Mouse (Mus musculus): Measurements from ENCODE around the gene Det1. TPM values are rescaled to one million over a fixed set of nuclear protein-coding genes. Genes with fewer than 3 reads are reported as not detected.

Gene Det1
- polyA plus RNA-seq, 1 experiment, result 1.0 TPM

DNA sequence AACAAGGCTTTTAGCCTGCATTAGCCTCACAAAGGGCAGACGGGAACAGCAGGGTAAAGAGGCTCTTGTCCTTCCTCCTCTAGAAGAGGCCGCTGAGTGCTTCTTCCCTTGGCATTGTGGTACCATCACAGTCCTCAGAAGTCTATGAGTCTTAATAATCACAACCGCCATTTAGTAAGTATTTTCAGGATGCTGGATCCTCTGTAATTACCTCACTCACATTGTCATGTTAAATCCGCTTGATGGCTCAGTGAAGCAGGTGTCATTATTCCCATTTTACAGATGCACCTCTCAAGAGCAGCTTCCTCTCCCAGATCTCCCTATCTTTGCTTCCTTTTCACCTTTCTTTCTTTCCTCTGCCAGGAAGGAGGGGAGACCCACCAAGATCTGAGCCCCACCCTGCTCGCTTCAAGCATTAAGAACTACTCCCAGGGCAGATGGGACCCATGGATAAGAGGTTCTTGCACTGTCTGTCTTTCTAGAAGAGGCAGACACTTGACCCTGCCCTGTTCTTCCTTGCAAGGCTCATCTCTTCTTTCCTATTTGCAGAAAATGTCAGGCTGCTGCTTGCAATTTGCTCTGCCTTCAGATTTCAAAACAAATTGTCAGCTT lies 8.1 kb upstream of the Det1 start:
- Histone ChIP-seq H3K36me3 (replicated peaks; ENCODE audit: low read length) (no peaks in the 10 kb centered on the region), H3K27me3 (replicated peaks) (peaks cover 5% of the 10 kb centered on the region), H3K9me3 (no peaks in the 10 kb centered on the region), H3K4me1 (peaks cover 42% of the 10 kb centered on the region), H3K4me3 (replicated peaks) (no peak overlapping the region)
- no peak for TF ChIP-seq FLI1 (IDR thresholded peaks at IDR 0.05; ENCODE audit: low read length)
- TF ChIP-seq GATA1 (IDR thresholded peaks at IDR 0.05; ENCODE audit: borderline replicate concordance, low read length), result no peak

DNA sequence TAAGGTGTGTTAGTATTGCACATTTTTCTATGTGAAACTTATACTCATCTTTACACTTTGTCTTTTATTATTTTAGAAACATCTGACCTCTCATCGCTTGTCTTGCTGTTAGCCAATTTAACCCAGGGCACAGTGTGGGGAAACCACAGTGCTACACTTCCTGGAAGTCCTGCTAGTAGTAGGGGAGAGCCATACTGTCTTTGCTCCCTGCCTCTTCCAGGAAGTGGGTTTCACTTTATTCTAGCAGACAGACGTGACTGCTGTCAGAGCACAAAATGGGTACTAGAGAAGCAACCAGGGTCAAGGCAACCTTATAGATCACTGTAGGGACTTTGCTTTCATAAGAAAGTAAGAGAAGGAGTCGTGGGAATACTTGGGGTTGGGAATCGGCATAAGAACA lies 7.0 kb upstream of the Det1 start:
- no peak for TF ChIP-seq GATA1 (IDR thresholded peaks at IDR 0.05; ENCODE audit: borderline replicate concordance, low read length)
- no peak for TF ChIP-seq FLI1 (IDR thresholded peaks at IDR 0.05; ENCODE audit: low read length)
- Histone ChIP-seq H3K27me3 (replicated peaks) (peaks cover 2% of the 10 kb centered on the region), H3K9me3 (no peaks in the 10 kb centered on the region), H3K4me1 (peaks cover 48% of the 10 kb centered on the region), H3K36me3 (replicated peaks; ENCODE audit: low read length) (no peaks in the 10 kb centered on the region), H3K4me3 (replicated peaks) (no peak overlapping the region)

DNA sequence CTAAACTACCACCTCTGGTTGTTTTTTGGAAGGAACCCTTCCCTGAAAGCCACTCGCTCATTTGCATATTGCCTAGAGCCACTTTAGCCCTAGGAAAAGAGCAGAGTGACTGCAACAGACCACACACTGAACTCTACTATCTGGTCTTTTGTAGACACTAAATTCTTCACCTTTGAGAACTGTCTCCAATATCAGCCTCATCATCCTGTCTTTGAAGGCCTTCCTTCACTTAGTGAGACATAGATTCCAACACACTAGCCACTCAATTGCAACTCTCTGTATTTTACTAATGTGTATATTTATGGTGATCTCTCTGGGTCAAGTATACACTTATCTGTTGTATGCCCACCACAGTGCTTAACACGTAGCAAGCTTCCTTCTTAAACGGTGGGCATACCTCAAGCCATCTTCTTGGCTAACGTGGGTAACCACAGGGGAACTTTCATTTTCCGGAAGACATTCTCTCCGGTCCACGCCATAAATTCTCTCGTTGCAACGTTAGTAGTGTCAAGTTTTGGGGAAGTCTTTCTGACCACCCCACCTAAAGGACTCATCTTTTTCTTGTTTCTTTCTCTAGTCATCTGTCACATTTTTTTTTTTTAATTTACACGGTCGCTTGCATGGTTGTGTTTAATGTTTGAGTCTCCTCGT lies 872 bp downstream of the Det1 start:
- no peaks in the 10 kb centered on the region for H3K9me3 ChIP-seq
- peaks cover 60% of the 10 kb centered on the region for H3K4me1 ChIP-seq
- H3K4me3 ChIP-seq (replicated peaks), result peak overlapping the region; percentile 96
- H3K27me3 ChIP-seq (replicated peaks), result no peaks in the 10 kb centered on the region
- no peak for TF ChIP-seq FLI1 (IDR thresholded peaks at IDR 0.05; ENCODE audit: low read length)
- TF ChIP-seq GATA1 (IDR thresholded peaks at IDR 0.05; ENCODE audit: borderline replicate concordance, low read length), result no peak
- peaks cover 34% of the 10 kb centered on the region for H3K36me3 ChIP-seq (replicated peaks; ENCODE audit: low read length)

- peaks cover 76% of the 10 kb centered on the region for H3K4me1 ChIP-seq
- H3K27me3 ChIP-seq (replicated peaks), result no peaks in the 10 kb centered on the region
- peaks cover 64% of the 10 kb centered on the region for H3K36me3 ChIP-seq (replicated peaks; ENCODE audit: low read length)
- no peak overlapping the region for H3K4me3 ChIP-seq (replicated peaks)
- H3K9me3 ChIP-seq, result no peaks in the 10 kb centered on the region
- TF ChIP-seq GATA1 (IDR thresholded peaks at IDR 0.05; ENCODE audit: borderline replicate concordance, low read length) (no peak), FLI1 (IDR thresholded peaks at IDR 0.05; ENCODE audit: low read length) (no peak)
These were observed 5.5 kb downstream of the Det1 start for GRCm38 (mm10) chr7:78841601-78842000.

GRCm38 (mm10) chr7:78837250-78837649 lies 9.8 kb downstream of the Det1 start:
- H3K9me3 ChIP-seq, result no peaks in the 10 kb centered on the region
- H3K36me3 ChIP-seq (replicated peaks; ENCODE audit: low read length), result peaks cover 65% of the 10 kb centered on the region
- H3K4me1 ChIP-seq, result peaks cover 76% of the 10 kb centered on the region
- no peak overlapping the region for H3K4me3 ChIP-seq (replicated peaks)
- H3K27me3 ChIP-seq (replicated peaks), result no peaks in the 10 kb centered on the region
- no peak for TF ChIP-seq FLI1 (IDR thresholded peaks at IDR 0.05; ENCODE audit: low read length)
- TF ChIP-seq GATA1 (IDR thresholded peaks at IDR 0.05; ENCODE audit: borderline replicate concordance, low read length), result no peak

- H3K4me1 ChIP-seq, result peaks cover 61% of the 10 kb centered on the region
- peak overlapping the region; percentile 23 for H3K4me3 ChIP-seq (replicated peaks)
- peaks cover 52% of the 10 kb centered on the region for H3K36me3 ChIP-seq (replicated peaks; ENCODE audit: low read length)
- TF ChIP-seq GATA1 (IDR thresholded peaks at IDR 0.05; ENCODE audit: borderline replicate concordance, low read length) (no peak), FLI1 (IDR thresholded peaks at IDR 0.05; ENCODE audit: low read length) (no peak)
- H3K9me3 ChIP-seq, result no peaks in the 10 kb centered on the region
- no peaks in the 10 kb centered on the region for H3K27me3 ChIP-seq (replicated peaks)
These were observed 11.4 kb downstream of the Det1 start for GRCm38 (mm10) chr7:78835656-78836055.

GRCm38 (mm10) chr7:78827749-78828362 lies 19.2 kb downstream of the Det1 start:
- H3K4me1 ChIP-seq, result peaks cover 30% of the 10 kb centered on the region
- no peaks in the 10 kb centered on the region for H3K9me3 ChIP-seq
- no peaks in the 10 kb centered on the region for H3K27me3 ChIP-seq (replicated peaks)
- TF ChIP-seq GATA1 (IDR thresholded peaks at IDR 0.05; ENCODE audit: borderline replicate concordance, low read length) (no peak), FLI1 (IDR thresholded peaks at IDR 0.05; ENCODE audit: low read length) (no peak)
- no peak overlapping the region for H3K4me3 ChIP-seq (replicated peaks)
- peaks cover 73% of the 10 kb centered on the region for H3K36me3 ChIP-seq (replicated peaks; ENCODE audit: low read length)

DNA sequence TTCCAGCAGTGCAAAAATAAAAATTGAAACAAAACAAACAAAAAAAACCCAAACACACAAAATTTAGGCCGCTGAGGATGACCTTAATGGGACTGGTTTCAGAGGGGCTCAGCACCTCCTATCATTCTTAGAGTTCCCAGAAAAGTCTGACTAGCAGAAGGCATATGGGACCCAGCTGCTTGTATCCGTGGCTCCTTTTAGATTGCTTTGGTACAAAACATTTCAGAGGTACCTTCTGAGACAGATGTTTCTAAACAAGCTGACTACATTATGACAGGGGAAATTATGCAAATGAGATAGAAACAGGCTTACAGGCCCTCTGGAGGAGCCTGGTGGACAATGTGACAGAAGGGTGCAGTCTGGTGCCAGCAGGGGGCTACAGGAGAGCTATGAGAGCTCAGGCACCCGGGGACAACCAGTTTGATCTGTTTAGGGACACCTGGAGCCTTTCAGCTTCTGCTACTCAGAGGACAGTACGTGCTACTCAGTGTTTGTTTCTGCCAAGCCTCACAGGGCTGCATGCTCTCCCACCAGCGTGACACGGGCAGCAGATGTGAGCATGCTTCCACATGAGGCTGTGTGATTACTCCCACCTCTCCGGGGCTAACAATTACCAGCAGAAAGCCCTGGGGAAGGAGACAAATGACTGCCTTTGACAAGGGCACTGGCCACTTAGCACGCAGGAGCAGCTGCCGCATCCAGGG lies 20.2 kb downstream of the Det1 start:
- no peak overlapping the region for H3K4me3 ChIP-seq (replicated peaks)
- H3K9me3 ChIP-seq, result no peaks in the 10 kb centered on the region
- H3K4me1 ChIP-seq, result peaks cover 31% of the 10 kb centered on the region
- TF ChIP-seq FLI1 (IDR thresholded peaks at IDR 0.05; ENCODE audit: low read length) (no peak), GATA1 (IDR thresholded peaks at IDR 0.05; ENCODE audit: borderline replicate concordance, low read length) (no peak)
- peaks cover 81% of the 10 kb centered on the region for H3K36me3 ChIP-seq (replicated peaks; ENCODE audit: low read length)
- no peaks in the 10 kb centered on the region for H3K27me3 ChIP-seq (replicated peaks)

GRCm38 (mm10) chr7:78818336-78818735 lies 28.7 kb downstream of the Det1 start:
- peaks cover 29% of the 10 kb centered on the region for H3K36me3 ChIP-seq (replicated peaks; ENCODE audit: low read length)
- peaks cover 26% of the 10 kb centered on the region for H3K4me1 ChIP-seq
- no peak for TF ChIP-seq FLI1 (IDR thresholded peaks at IDR 0.05; ENCODE audit: low read length)
- TF ChIP-seq GATA1 (IDR thresholded peaks at IDR 0.05; ENCODE audit: borderline replicate concordance, low read length), result no peak
- no peaks in the 10 kb centered on the region for H3K9me3 ChIP-seq
- H3K4me3 ChIP-seq (replicated peaks), result no peak overlapping the region
- H3K27me3 ChIP-seq (replicated peaks), result no peaks in the 10 kb centered on the region
